Mouse (Mus musculus): ENCODE data around the gene Dpyd. TPM values are rescaled to one million over a fixed set of nuclear protein-coding genes. Genes with fewer than 3 reads are reported as not detected.

Gene Dpyd
- polyA plus RNA-seq, 1 experiment: 5.3 TPM

DNA sequence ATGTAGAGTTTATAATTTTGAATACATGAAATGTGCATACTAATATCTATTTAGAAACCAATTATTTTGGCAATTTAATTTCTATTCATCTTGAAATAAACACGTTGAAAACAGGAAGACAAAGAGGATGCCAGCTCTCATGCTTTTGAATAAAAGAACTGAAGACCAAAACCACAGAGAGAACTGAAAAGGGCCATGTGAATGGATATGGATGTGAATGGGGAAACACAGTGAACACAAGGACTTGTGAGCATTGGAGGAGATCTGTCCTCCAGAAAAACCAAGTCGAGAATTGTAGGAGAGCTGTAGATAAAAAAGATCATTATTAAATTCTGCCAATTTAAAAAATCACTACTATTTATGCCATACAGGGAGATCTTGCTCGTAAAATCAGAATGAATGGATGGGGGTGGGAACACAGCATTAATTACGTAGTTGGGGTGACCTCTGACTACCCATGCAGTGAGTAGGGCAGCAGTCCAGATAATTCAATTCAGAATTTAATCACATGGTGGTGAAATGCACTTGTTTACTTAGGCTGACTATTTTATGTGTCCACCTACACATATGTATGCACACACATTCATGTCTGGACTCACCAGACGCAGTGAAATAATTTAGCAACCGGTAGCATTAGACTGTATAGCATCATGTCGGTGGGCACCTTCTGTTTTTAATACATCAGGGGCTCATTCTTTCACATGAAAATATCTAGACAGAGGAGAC is 114.3 kb downstream of the Dpyd start:
- no peak for DNase-seq (ENCODE audit: low spot score)

DNA sequence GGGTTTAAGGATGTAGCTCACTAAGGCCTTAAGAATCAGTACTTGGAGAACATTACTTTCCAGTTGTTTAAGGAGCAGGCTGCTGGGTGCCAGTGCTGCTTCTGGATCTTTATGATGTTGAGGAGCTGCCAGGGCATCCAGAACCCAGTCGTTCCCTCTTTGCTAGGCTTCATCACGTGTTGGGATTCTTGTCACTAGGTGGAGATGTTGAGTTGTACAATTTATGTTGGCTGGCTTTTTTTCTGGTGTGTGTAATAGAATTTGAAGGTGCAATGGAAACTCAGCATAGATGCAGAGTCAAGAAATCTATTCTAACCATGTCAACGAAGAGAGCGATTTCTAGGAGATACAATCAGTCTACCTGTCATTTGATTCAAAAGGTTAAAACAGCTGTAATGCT is 118.9 kb downstream of the Dpyd start:
- no peak for DNase-seq (ENCODE audit: low spot score)

DNA sequence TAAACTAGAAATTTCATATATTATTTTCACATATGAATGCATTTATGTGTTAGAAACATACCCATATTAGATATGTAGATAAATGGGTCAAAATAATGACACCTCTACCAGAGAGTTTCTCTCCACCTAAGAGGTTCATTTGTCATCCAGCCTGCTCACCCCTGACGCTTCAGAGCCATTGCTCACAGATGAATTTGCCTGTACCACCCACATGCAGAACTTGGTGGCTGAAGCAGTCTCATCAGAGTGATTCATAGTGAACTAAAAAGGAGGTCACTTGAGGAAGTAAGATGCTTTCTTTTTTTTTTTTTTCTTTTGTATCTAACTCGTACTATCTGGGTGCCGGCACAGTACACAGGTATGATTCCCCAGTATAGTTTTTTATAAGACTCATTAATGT is 188.3 kb downstream of the Dpyd start:
- DNase-seq (ENCODE audit: low spot score): no peak

DNA sequence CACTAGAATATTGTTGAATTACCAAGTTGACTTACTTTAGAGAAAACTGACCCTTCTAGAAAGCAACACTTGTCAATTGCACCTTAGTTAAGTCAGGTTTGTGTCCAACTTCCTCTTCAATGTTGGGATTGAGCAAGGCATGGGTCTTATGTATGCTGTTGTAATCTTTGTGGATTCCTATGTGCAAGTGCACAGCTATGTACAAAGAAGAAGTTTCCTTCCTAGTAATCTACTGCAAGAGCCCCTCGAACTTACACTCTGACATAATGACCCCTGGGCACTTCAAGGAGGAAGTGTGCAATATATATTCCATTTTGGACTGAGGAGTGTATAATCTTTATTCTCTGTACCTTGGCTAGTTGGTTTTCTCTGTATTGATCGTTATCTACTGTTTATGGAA is 191.7 kb downstream of the Dpyd start:
- no peak for DNase-seq (ENCODE audit: low spot score)

DNA sequence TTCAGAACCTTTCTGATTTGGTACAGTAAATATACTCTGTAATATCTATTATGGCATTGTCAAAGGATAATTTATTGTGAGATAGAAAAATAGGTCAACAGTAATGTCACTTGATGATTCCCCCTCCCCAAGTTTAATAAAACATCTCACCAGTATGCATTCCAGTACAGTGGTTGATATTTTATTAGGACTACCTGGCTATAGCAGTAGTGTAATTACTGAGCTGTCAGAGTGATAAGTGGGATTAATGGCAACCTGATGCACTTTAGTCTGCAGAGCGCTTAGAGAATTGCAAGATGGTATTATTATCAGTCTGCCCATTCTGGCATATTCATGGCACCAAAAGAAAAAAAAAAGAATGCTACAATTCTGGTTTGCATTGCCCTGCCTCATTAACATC is 194.2 kb downstream of the Dpyd start:
- DNase-seq (ENCODE audit: low spot score): no peak

DNA sequence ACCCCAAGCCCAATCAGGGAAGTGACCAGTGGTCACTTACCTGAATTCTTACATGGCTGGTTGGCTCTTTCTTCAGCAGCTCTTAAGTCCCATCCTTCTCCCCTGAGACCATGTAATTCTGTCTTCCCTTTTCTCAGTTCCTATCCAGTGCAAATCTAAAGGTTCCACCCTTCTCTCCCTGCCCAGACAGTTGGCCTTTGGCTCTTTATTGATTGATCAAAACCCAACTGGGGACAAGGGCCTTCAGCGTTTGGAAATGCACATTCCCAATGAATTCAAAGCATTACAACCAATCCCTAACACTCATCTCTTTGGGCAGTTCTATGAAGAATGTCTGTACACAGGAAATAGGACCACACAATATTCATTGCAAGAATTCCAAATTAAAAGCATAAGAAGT is 251.0 kb downstream of the Dpyd start:
- no peak for DNase-seq (ENCODE audit: low spot score)

DNA sequence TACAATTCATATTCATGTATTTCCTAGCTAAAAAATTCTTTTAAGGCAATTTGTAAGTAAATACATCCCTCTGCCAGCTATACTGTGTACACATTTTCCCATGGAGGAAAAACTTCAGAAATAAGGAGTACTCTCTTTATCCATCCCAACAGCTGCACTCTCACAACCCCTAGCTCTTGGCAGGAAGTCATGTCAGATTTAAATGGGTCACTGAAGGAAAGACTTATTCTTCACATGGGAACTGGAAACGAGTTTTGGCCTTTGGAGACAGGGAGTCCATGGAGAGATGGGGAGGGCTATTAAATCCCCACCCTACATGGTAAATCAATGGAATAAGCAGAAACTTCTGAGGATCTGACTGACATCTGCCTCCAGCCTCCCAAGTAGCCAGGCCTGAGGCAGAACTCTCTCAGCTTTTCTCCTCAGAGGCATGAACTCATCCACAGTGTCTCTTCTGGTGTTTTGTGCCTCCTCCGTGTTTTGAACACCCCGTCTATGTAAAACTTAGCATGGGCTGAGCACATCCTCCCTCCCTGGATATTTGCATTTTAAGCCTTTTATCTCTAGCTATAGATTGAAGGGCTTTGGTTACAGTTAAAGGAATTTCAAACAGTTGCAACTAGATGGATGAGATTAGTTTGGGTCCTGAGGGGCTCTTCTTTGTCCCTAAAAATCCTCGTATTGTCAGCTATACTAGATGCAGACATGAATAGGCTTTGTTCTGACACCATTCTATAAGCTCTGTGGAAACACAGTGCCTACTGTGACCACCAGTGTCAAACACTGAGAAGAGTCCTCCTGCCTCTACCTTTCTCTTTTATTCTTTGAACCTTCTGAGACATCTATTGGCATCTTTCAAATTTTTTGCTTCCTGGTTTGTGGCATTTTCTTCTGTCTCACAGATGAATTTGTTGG is 288.9 kb downstream of the Dpyd start:
- DNase-seq (ENCODE audit: low spot score): no peak

DNA sequence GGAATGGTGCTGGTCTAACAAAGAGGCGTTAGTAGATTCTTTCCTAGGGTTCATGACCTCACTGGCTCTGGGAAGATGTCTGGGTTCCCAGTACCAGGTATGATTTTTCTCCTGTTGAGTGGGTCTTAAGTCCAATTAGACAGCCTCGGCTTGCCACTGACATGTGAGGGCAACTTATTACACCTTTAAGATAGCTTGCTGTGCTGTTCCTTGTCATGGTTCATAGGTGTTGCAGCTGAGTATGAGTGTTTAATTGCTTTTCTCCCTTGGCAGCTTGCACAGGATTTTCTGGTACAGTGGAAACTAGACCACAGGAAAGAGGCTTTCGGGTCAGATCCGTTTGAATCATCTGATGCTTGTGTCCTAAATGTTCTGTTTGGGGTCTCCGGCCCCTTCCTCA is 290.8 kb downstream of the Dpyd start:
- no peak for DNase-seq (ENCODE audit: low spot score)

DNA sequence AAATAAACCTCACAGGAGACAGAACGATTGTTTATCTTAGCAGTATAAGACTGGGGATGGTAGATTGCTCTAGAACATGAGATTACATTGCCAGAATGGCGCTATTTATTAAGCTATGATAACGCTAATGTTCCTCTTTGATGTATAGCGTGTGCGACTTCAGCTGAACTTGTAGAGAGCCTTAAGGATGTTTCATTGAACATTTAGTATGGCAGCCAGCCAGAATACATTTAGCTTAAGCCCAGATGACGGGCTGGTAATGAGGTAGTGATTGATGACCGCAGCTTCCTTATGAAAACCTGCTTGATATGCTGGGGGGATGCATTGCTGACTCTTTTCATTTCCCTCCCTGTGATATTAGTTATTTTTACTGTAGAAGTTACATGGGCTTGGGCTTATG is 293.5 kb downstream of the Dpyd start:
- no peak for DNase-seq (ENCODE audit: low spot score)

DNA sequence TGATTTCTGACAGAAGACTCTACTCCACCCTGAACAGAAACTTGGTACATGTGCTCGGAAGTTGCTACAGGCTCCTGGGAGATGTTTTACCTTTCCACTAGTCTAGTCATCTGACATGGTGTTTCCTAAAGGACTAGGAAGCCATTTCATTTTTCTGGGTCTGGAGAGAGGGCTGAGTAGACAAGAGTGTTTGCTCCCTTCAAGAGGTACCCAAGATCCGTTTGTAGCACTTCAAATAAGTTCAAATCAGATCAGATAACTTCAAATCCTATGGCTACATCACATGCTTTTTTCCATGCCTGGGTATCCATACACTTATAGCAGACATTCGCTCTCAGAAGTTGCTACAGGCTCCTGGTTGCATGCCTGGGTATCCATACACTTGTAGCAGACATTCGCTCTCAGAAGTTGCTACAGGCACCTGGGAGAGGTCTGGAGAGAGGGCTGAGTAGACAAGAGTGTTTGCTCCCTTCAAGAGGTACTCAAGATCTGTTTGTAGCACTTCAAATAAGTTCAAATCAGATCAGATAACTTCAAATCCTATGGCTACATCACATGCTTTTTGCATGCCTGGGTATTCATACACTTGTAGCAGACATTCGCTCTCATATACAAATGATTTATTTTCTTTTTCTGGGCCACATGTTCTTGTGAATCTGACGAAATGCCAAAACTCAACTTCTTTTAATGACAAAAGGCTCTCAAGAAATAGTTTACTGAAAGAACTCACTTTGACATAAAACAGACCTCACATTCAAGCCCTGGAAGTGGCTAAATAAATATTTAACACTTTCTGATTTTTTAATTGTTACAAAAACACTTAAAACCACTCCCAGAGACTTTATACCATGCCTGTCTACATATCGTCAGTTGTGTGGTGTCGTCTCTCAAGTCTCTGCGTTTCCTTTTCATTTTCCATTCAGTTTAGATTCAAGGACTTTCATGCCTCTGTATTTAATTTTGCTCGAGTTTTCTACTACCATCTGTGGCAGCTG is 307.5 kb downstream of the Dpyd start:
- DNase-seq (ENCODE audit: low spot score): no peak

DNA sequence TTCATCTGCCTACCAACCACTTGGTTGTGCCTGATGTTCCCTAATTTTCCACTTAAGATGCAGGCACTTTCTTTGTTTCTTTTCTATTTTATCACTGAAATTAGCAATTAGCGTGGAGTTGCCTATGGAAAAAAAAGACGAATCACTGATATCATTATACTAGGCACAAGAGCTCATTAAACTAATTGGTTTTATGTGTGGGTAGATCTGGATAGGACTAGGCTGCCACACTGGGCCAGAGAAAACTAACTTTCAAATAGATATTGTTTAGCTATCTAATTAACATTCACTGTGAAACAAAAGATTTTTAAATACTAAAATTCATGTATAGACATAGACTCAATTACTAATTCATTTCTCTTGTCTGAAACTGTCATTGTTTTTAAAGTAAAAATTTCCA is 313.9 kb downstream of the Dpyd start:
- DNase-seq (ENCODE audit: low spot score): no peak

DNA sequence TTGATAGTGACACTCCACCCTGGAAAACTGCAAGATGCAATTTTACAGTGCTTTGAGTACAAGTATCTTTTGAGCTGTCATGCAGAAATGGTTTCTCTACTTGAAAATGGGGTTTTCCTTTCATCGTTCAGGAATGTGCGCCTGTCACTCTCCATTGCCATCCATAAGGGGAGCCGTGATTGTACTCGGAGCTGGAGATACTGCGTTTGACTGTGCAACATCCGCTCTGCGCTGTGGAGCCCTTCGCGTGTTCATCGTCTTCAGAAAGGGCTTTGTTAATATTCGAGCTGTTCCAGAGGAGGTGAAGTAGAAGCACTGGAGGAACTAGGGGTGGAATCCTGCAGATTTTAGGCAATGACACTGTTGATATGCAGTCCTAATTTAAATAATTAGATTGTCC is 337.1 kb downstream of the Dpyd start:
- no peak for DNase-seq (ENCODE audit: low spot score)

DNA sequence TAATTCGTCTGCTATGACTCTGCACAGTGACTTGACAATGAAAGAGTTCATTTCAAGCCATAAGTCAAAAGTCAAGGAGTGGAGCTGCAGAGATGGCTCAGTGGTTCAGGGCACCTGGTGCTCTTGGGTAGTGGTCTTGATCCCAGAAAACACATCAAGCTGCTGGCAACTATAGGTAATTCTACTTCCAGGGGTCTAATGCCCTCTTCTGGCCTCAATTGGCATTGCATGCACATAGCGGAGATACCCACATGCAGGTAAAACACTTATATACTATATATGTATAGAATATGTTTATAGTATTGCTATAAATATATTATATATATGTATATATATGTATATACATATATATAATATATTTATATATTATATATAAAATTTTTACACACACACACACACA is 429.4 kb downstream of the Dpyd start:
- no peak for DNase-seq (ENCODE audit: low spot score)

DNA sequence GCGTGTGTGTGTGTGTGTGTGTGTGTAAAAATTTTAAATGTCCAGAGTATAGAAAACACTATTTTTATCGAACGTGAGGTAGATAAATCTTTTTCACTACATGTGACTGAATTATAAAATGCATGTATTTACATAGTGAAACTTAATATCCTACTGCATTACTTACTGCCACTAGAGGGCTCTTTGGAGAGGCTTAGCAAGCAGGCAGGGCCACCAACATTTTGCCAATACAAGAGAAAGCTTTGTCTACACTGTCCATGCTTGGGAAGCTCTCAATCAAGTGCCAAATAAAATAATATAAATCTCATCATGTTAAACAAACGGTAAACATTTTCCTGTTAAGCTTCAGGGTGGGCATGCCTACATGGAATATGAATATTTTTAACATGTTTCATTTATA is 429.9 kb downstream of the Dpyd start:
- DNase-seq (ENCODE audit: low spot score): no peak

DNA sequence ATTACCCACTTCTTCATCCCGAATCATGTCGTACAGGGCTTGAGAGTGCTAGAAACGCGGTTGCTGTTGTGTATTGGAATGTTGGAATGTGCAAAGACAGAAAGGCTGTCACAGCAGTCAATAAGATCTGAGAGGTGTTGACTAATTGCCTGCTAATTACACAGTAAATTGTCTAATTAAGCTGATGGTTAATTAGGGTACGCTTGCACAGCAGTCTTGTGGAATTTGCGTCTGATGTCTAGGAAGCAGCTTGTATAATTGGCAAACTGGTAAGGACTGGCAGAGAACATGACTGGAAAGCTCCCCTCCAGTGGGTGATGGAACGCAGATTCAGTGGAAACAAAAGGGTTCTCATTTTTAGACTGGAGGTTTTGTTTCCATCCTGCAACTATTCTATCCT is 459.3 kb downstream of the Dpyd start:
- DNase-seq (ENCODE audit: low spot score): no peak

DNA sequence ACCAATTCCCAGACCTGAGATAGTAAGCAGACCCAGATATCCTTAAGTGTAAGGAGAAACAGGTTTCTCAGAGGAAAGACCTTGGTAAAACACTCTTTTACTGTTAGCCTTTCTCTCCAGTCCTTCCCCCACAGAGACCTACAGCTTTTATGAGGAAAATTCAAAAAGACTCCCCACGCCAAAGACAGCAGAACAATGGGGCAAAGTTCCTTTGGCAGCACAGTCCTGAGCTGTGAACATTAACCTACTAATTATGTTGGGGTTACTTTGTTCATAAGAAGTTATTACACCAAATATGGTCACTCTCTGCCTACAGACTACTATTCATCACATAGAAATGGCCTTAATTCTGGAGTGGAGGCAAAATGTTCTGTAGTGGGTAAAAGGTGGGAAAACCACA is 480.7 kb downstream of the Dpyd start:
- no peak for DNase-seq (ENCODE audit: low spot score)

DNA sequence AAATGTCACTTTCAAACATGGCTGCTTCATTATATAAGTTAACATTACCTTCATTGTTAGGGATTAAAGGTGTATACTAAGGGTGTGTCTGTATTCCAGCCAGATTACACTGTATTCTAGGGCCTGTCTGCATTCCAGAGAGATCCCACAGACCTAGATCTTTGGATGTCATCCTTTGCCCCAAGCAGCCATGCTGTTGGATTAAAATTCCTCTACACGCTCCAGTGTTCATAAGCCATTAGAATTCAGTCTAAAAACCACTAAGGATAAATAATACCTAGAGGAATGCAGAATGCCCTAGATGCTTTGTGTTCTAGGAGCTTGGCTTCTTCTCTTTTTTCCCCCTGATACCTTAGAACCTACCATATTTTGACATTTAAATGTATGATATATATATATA is 494.2 kb downstream of the Dpyd start:
- DNase-seq (ENCODE audit: low spot score): no peak

DNA sequence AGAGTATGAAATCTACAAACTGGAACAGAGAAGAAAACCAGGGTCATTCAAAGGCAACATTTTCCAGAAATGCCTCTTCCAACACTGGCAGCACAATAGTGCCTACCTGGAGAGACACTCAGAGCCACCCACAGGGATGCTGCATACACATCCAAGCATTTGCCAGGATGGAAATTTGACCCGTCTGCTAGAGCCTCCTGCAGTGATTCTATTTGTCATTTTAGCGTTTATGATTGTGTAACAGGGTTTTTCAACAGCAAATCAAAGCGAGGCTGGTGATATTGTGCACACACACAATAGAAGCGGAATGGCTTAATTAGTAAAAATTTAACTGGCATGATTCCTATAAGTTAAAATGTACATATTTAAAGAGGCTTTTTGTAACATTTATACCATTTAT is 501.3 kb downstream of the Dpyd start:
- no peak for DNase-seq (ENCODE audit: low spot score)

DNA sequence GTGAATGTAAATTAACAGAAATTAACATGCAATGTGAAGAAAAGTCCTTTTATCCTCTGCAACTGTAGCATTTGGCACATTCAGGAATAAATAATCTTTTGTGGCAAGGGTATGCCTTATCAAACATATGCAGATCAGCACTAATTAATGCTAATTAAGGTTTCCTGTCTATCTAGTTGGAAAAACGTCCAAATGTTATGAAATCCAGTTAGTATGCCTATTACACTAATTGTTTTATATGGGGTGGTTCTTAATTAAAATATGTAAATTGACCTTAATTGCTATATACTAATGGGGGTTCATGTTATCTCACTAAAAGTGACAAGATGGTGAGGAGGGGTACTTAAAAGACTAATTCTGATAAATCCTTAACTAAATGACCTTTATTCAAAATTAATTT is 501.7 kb downstream of the Dpyd start:
- no peak for DNase-seq (ENCODE audit: low spot score)

DNA sequence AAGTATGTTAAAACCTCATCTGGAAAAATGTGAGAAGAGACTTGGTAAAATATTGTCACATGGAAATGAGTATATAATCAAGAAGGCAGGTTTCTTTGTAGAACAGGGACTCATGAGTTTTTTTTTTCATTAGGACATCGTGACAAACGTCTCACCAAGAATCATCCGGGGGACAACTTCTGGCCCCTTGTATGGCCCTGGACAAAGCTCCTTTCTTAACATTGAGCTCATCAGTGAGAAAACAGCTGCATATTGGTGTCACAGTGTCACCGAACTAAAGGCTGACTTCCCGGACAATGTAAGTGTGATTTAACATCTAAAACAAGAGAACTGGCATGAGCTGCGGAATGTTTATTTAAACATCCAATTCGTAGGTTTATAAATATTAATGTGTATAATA is 502.8 kb downstream of the Dpyd start:
- no peak for DNase-seq (ENCODE audit: low spot score)

DNA sequence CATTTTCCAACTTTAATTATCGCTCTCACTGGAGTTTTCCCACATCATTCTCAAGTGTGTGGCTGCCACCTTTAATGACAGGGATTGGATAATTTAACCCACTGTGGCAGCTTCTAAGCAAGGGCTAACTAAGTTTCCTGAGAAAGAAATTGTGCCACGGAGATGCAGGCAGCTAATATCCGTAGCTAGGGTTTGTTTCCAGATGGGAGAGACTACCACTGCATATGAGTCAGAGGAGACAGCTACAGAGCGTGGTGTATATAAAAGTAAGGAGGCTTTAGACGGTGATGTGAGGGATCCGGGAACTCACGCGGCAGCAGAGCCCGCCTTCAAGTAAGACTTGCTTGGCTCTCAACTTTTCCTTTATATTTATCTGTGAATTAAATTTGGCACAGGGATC is 505.3 kb downstream of the Dpyd start:
- DNase-seq (ENCODE audit: low spot score): no peak

DNA sequence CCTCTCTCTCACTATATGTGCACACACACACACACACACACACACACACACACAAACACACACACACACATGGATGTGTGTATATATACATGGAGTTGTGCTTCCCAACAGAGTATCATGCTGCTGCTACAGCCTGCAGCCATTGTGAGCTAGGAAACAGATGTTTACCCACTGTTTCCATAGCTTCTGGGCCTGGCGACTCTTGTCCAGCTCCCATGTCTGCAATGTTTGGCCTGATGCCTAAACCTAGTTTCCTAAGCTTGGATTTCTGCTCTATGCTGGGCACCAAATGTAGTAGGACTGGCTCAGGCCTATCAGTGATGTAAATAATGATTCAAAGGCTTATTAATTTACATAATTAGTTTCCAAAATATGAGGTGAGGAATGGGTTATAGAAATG is 524.7 kb downstream of the Dpyd start:
- no peak for DNase-seq (ENCODE audit: low spot score)

Measured in urinary bladder, adult 2 months (tissue).